Mouse (Mus musculus): ENCODE measurements around the gene C2. TPM values are rescaled to one million over a fixed set of nuclear protein-coding genes. Genes with fewer than 3 reads are reported as not detected.

C2 gene
- total RNA-seq, 2 experiments from 2014 or later, result 1.8 to 3.1 TPM

GRCm38 (mm10) chr17:34890074-34890743, 7.9 kb downstream of the C2 start:
- intact Hi-C loops (cut with DNase I; ENCODE audit: low total_unique reads), result loop anchor here (5.0 kb wide), 1 partner anchor 38 kb away; the partner anchor contains the start of genes Nelfe and Skiv2l
- no peak for DNase-seq

GRCm38 (mm10) chr17:34887942-34888341, 10.1 kb downstream of the C2 start:
- no peak for DNase-seq
- intact Hi-C loops (cut with DNase I; ENCODE audit: low total_unique reads), result no loop called here

GRCm38 (mm10) chr17:34885615-34886014, 12.4 kb downstream of the C2 start:
- no peak for DNase-seq
- intact Hi-C loops (cut with DNase I; ENCODE audit: low total_unique reads), result no loop called here

- no peak for DNase-seq
- intact Hi-C loops (cut with DNase I; ENCODE audit: low total_unique reads), result no loop called here
Measured at GRCm38 (mm10) chr17:34884704-34885103, 13.4 kb downstream of the C2 start.

- intact Hi-C loops (cut with DNase I; ENCODE audit: low total_unique reads), result no loop called here
- no peak for DNase-seq
Measured at GRCm38 (mm10) chr17:34883332-34883731, 14.7 kb downstream of the C2 start.

- intact Hi-C loops (cut with DNase I; ENCODE audit: low total_unique reads), result no loop called here
Measured at GRCm38 (mm10) chr17:34881683-34882310, 16.3 kb downstream of the C2 start, which contains the start of gene Gm20547. TSS of gene Gm20547 (minus strand) at chr17:34882042.

GRCm38 (mm10) chr17:34881166-34881565, 16.9 kb downstream of the C2 start:
- no peak for DNase-seq
- intact Hi-C loops (cut with DNase I; ENCODE audit: low total_unique reads), result no loop called here

More at GRCm38 (mm10) chr17:34881683-34882310, 16.3 kb downstream of the C2 start, which contains the start of gene Gm20547:
- no peak for DNase-seq

GRCm38 (mm10) chr17:34879336-34879879, 18.7 kb downstream of the C2 start, which contains the start of gene Zbtb12:
TSS of gene Zbtb12 (plus strand) at chr17:34879483.
- intact Hi-C loops (cut with DNase I; ENCODE audit: low total_unique reads), result no loop called here
- no peak for DNase-seq

- DNase-seq, result no peak
- intact Hi-C loops (cut with DNase I; ENCODE audit: low total_unique reads), result no loop called here
Measured at GRCm38 (mm10) chr17:34874321-34874720, 23.7 kb downstream of the C2 start.

GRCm38 (mm10) chr17:34865981-34866380, 32.1 kb downstream of the C2 start:
- intact Hi-C loops (cut with DNase I; ENCODE audit: low total_unique reads), result no loop called here
- no peak for DNase-seq

GRCm38 (mm10) chr17:34862416-34863081, 35.5 kb downstream of the C2 start, which contains the start of gene Cfb:
TSS of gene Cfb (minus strand) at chr17:34862518.
- intact Hi-C loops (cut with DNase I; ENCODE audit: low total_unique reads), result no loop called here
- no peak for DNase-seq

GRCm38 (mm10) chr17:34861704-34862415, 36.2 kb downstream of the C2 start:
- intact Hi-C loops (cut with DNase I; ENCODE audit: low total_unique reads), result no loop called here
- no peak for DNase-seq

- intact Hi-C loops (cut with DNase I; ENCODE audit: low total_unique reads), result no loop called here
- DNase-seq, result no peak
Measured at GRCm38 (mm10) chr17:34860514-34860913, 37.6 kb downstream of the C2 start.

- DNase-seq, result no peak
- intact Hi-C loops (cut with DNase I; ENCODE audit: low total_unique reads), result loop anchor here (5.0 to 10.0 kb wide), 2 partner anchors 54 to 126 kb away; partner anchors contain the start of genes Lsm2 and Slc44a4
Measured at GRCm38 (mm10) chr17:34858670-34859069, 39.4 kb downstream of the C2 start.

- no peak for DNase-seq
- intact Hi-C loops (cut with DNase I; ENCODE audit: low total_unique reads), result loop anchor here (5.0 to 10.0 kb wide), 2 partner anchors 56 to 129 kb away; partner anchors contain the start of genes Lsm2 and Slc44a4
Measured at GRCm38 (mm10) chr17:34855825-34856224, 42.2 kb downstream of the C2 start.

- intact Hi-C loops (cut with DNase I; ENCODE audit: low total_unique reads), result loop anchor here (5.0 to 10.0 kb wide), 3 partner anchors 38 to 130 kb away; partner anchors contain the start of genes Lsm2 and Slc44a4
- no peak for DNase-seq
Measured at GRCm38 (mm10) chr17:34854761-34855160, 43.3 kb downstream of the C2 start.

- no peak for DNase-seq
- intact Hi-C loops (cut with DNase I; ENCODE audit: low total_unique reads), result loop anchor here (5.0 to 10.0 kb wide), 2 partner anchors 39 to 131 kb away; partner anchors contain the start of gene Lsm2
Measured at GRCm38 (mm10) chr17:34853511-34853910, 44.6 kb downstream of the C2 start.

- intact Hi-C loops (cut with DNase I; ENCODE audit: low total_unique reads), result loop anchor here (5.0 to 10.0 kb wide), 2 partner anchors 42 to 134 kb away; partner anchors contain the start of gene Lsm2
- no peak for DNase-seq
Measured at GRCm38 (mm10) chr17:34850517-34851125, 47.4 kb downstream of the C2 start.

Measured in gastrocnemius, postnatal 14 days (tissue).